ENCODE assay signal across 10 mouse cellular contexts in genomic region chr6:97145156-97145555, GRCm38 (mm10). TPM values are rescaled to one million over a fixed set of nuclear protein-coding genes. Genes with fewer than 3 reads are reported as not detected.
DNase-seq lines count a peak whose midpoint lies in the region; ATAC-seq and TF ChIP-seq lines count a peak whose summit lies in the region.
"Had no signal": no experiment of that assay in that cellular context is flagged by ENCODE, and none has a peak within 500 bp of the region (broad histone marks: within the 10 kb centered on the region; RNA-seq: fewer than 3 reads in every experiment).

No protein-coding gene starts in this region.

- no peak overlapping the region for H3K4me3 ChIP-seq in kidney, adult 2 months (ENCODE audit: insufficient read depth, low read depth, low read length)
- no peak overlapping the region for H3K4me3 ChIP-seq in lung, postnatal 0 days (ENCODE audit: low read depth, low read length)
- H3K4me3 ChIP-seq: hindbrain, embryonic 15.5 days had no signal

- H3K4me1 ChIP-seq in kidney, adult 2 months (ENCODE audit: control insufficient read depth, insufficient read depth, low read length): peaks cover 7% of the 10 kb centered on the region; the same call in 1 of the 2 replicates
- peaks cover 15% of the 10 kb centered on the region; the same call in 1 of the 2 replicates for H3K4me1 ChIP-seq in lung, postnatal 0 days (ENCODE audit: insufficient read depth, low read depth, low read length)

- no peak for TF ChIP-seq EP300 in lung, postnatal 0 days (IDR thresholded peaks at IDR 0.05)

- ATAC-seq in lung, postnatal 0 days: peak; percentile 56

- TF ChIP-seq CTCF in kidney, adult 2 months (conservative IDR thresholded peaks at IDR 0.05; ENCODE audit: insufficient read depth, insufficient read length, low read depth, low read length): no peak
- no peak for TF ChIP-seq CTCF in lung, postnatal 0 days (IDR thresholded peaks at IDR 0.05)

- DNase-seq in kidney, adult 2 months: no peak
- DNase-seq in kidney, adult 8-10 months: no peak
- DNase-seq in adrenal gland, adult 18-20 months (ENCODE audit: low spot score in 2 of 2): peak; percentile 34 to 41
- peak; percentile 67 for DNase-seq in gastrocnemius, postnatal 14 days
- peak; percentile 91 for DNase-seq in lung, postnatal 0 days (ENCODE audit: low spot score)
- no peak for DNase-seq in frontal cortex, postnatal 10 days (ENCODE audit: low spot score in 2 of 2)
- DNase-seq in testis, postnatal 14 days (ENCODE audit: low spot score): no peak
- DNase-seq in embryo, embryonic 10 days (ENCODE audit: low spot score): no peak
- DNase-seq: cerebellum, adult 9-10 months had no signal

- intact Hi-C loops in gastrocnemius, postnatal 14 days (cut with DNase I; ENCODE audit: low total_unique reads): no loop called here

- no peaks in the 10 kb centered on the region for H3K27me3 ChIP-seq in kidney, adult 2 months (replicated peaks; ENCODE audit: control insufficient read depth, insufficient read depth, low read length)
- H3K27me3 ChIP-seq in lung, postnatal 0 days (replicated peaks; ENCODE audit: insufficient read depth, low read length): no peaks in the 10 kb centered on the region
- H3K27me3 ChIP-seq: hindbrain, embryonic 15.5 days had no signal

- no peak overlapping the region for H3K9ac ChIP-seq in lung, postnatal 0 days (replicated peaks; ENCODE audit: low read depth)
- H3K9ac ChIP-seq: hindbrain, embryonic 15.5 days had no signal

- no peak for TF ChIP-seq POLR2A in kidney, adult 2 months (IDR thresholded peaks at IDR 0.05; ENCODE audit: low read depth, low read length)

- 77% methylated on average over 7 of the region's 7 CpGs for WGBS in kidney, adult 2 months
- WGBS in lung, postnatal 0 days: 43% methylated on average over 7 of the region's 7 CpGs

- H3K4me2 ChIP-seq in lung, postnatal 0 days (replicated peaks; ENCODE audit: low read depth, low read length): no peak overlapping the region
- H3K4me2 ChIP-seq: hindbrain, embryonic 15.5 days had no signal

- H3K9me3 ChIP-seq in lung, postnatal 0 days (ENCODE audit: low read length): no peaks in the 10 kb centered on the region
- H3K9me3 ChIP-seq: hindbrain, embryonic 15.5 days had no signal

- H3K36me3 ChIP-seq in kidney, adult 2 months (ENCODE audit: control insufficient read depth, insufficient read depth, low read length): no peaks in the 10 kb centered on the region; the same call in none of the 2 replicates
- peaks cover 10% of the 10 kb centered on the region; the same call in 1 of the 2 replicates for H3K36me3 ChIP-seq in lung, postnatal 0 days (ENCODE audit: insufficient read depth, low read length)

- H3K27ac ChIP-seq in kidney, adult 2 months (ENCODE audit: insufficient read depth, low read depth, low read length): 0 out of 2 replicates have a peak overlapping the region, but pooled peaks have one; percentile 41
- peak overlapping the region; percentile 61 for H3K27ac ChIP-seq in lung, postnatal 0 days (ENCODE audit: low read length)
- H3K27ac ChIP-seq: hindbrain, embryonic 15.5 days had no signal

RNA-seq across cellular contexts. Expression of gene Eogt, which starts 3.8 kb away (rescaled TPM):
- polyA plus RNA-seq in kidney, adult 2 months (2012; rRNA removed): 12.8 and 13.9 TPM in 2 replicates
- total RNA-seq in adrenal gland, adult 18-20 months (2021): 10 to 100 TPM; 20.4 to 27.1 TPM
- total RNA-seq in gastrocnemius, postnatal 14 days (2021): 1 to 10 TPM; 5.3 to 7.8 TPM
- 15.3 and 15.5 TPM in 2 replicates for polyA plus RNA-seq in lung, postnatal 0 days (2015; fragmentation: Nextera tagmentation; extraction: Ambion mirVana)

RNA-seq across cellular contexts. Expression of gene Tmf1, which starts 33.8 kb away (rescaled TPM):
- 3.2 and 4.1 TPM in 2 replicates for polyA plus RNA-seq in kidney, adult 2 months (2012; rRNA removed)
- 10 to 100 TPM; 45.6 to 59.7 TPM for total RNA-seq in adrenal gland, adult 18-20 months (2021)
- 10 to 100 TPM; 24.8 to 26.3 TPM for total RNA-seq in gastrocnemius, postnatal 14 days (2021)
- 51.0 and 53.9 TPM in 2 replicates for polyA plus RNA-seq in lung, postnatal 0 days (2015; fragmentation: Nextera tagmentation; extraction: Ambion mirVana)

Comparison
In these comparisons a context has a peak if more than half of its experiments do, and no peak if none do; other contexts are left out.
1. DNase-seq: peak in adrenal gland, adult 18-20 months (2 of 2), gastrocnemius, postnatal 14 days (single experiment) and lung, postnatal 0 days (single experiment); none in kidney, adult 2 months (single experiment), kidney, adult 8-10 months (0 of 2), frontal cortex, postnatal 10 days (0 of 2), testis, postnatal 14 days (single experiment) and embryo, embryonic 10 days (single experiment).